Mouse (Mus musculus): ENCODE results near the gene Agfg1. TPM values are rescaled to one million over a fixed set of nuclear protein-coding genes. Genes with fewer than 3 reads are reported as not detected.

Gene Agfg1
- polyA plus RNA-seq (2012; rRNA removed) (43.8 and 47.8 TPM in 2 replicates), polyA plus RNA-seq (2014; fragmentation: Nextera tagmentation; extraction: Ambion mirVana) (59.4 and 65.3 TPM in 2 replicates)

DNA sequence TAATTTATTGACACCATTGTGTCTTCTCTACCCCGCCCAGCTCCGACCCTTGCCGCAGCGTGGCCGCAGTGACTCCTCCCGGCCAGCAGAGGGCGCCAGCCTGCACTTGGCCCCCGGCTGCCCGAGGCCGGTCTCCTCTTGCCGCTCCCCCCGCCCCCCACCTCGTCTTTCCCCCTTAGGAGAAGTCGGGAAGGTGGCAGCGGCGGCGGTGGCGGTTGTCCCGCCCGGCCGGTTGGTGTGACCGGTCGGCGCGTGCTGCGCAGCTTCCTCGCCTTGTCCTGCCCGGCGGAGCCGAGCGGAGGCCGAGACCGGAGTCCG lies at the start of gene Agfg1:
Agfg1 (plus strand) TSS at position 188 of the 318 bp plus-strand sequence.
- Histone ChIP-seq H3K4me3 (ENCODE audit: insufficient read depth in 1 of 2, low read depth in 2 of 2, low read length in 2 of 2) (peak within 1 kb of the TSS; percentile 78 to 99), H3K27ac (peak within 1 kb of the TSS; percentile 99), H3K27me3 (ENCODE audit: control insufficient read depth, insufficient read depth, low read length) (no peaks in the 10 kb centered on the region), H3K36me3 (replicated peaks; ENCODE audit: control insufficient read depth, insufficient read depth, low read depth) (peaks cover 22% of the 10 kb centered on the region), H3K9ac (replicated peaks) (peak within 1 kb of the TSS; percentile 100), H3K9me3 (ENCODE audit: control insufficient read depth, low read length) (no peaks in the 10 kb centered on the region), H3K4me2 (ENCODE audit: low read depth) (peak within 1 kb of the TSS; percentile 79), H3K4me1 (replicated peaks; ENCODE audit: control insufficient read depth in 2 of 2, insufficient read depth in 2 of 2, low read length in 1 of 2) (peaks cover 45 to 51% of the 10 kb centered on the region in 2 experiments)
- DNase-seq (ENCODE audit: low read depth in 3 of 3, low spot score in 3 of 3) (peak; percentile 78 to 82 (median 80)), ATAC-seq (ENCODE audit: insufficient read depth) (peak; percentile 60)
- peak; percentile 63 for TF ChIP-seq EP300 (IDR thresholded peaks at IDR 0.05; ENCODE audit: low read depth)
- peak; percentile 97 for TF ChIP-seq CTCF (IDR thresholded peaks at IDR 0.05; ENCODE audit: low read depth)
- WGBS (ENCODE audit: insufficient replicate concordance) = 0% methylated on average over 33 of the region's 34 CpGs

GRCm38 (mm10) chr1:82791105-82791504 lies 48.2 kb upstream of the Agfg1 start:
- no peak overlapping the region for H3K9ac ChIP-seq (replicated peaks)
- ATAC-seq (ENCODE audit: insufficient read depth) (no peak), DNase-seq (ENCODE audit: low read depth in 3 of 3, low spot score in 3 of 3) (no peak)
- H3K27me3 ChIP-seq (ENCODE audit: control insufficient read depth, insufficient read depth, low read length) = no peaks in the 10 kb centered on the region
- H3K36me3 ChIP-seq (replicated peaks; ENCODE audit: control insufficient read depth, insufficient read depth, low read depth) = no peaks in the 10 kb centered on the region
- H3K4me1 ChIP-seq (replicated peaks; ENCODE audit: control insufficient read depth in 2 of 2, insufficient read depth in 2 of 2, low read length in 1 of 2) = peaks cover 6 to 14% of the 10 kb centered on the region in 2 experiments; a peak in 3 of 4 replicates
- WGBS (ENCODE audit: insufficient replicate concordance) = 77% methylated on average over 11 of the region's 11 CpGs
- no peaks in the 10 kb centered on the region for H3K9me3 ChIP-seq (ENCODE audit: control insufficient read depth, low read length)
- H3K27ac ChIP-seq = no peak overlapping the region
- no peak overlapping the region for H3K4me2 ChIP-seq (ENCODE audit: low read depth)
- TF ChIP-seq CTCF (IDR thresholded peaks at IDR 0.05; ENCODE audit: low read depth) (no peak), EP300 (IDR thresholded peaks at IDR 0.05; ENCODE audit: low read depth) (no peak)
- no peak overlapping the region for H3K4me3 ChIP-seq (ENCODE audit: insufficient read depth in 1 of 2, low read depth in 2 of 2, low read length in 2 of 2)

DNA sequence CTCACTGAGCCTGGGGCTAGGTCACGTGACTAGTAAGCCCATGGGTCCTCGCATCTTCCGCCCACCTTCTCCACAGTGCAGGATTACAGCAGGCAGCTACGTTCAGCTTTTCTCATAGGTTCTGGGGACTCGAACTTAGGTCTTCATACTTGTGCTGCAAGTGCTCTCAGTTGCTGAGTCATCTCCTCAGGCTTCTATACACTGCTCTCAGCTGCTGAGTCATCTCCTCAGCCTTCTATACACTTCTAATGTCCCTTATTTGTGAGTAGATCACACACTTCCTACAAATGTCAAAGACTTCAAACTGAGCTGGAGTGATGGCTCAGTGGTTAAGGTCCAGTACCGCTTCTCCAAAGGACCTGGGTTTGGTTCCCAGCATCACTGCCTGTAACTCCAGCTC lies 47.0 kb upstream of the Agfg1 start:
- no peak for TF ChIP-seq EP300 (IDR thresholded peaks at IDR 0.05; ENCODE audit: low read depth)
- no peak for TF ChIP-seq CTCF (IDR thresholded peaks at IDR 0.05; ENCODE audit: low read depth)
- Histone ChIP-seq H3K27me3 (ENCODE audit: control insufficient read depth, insufficient read depth, low read length) (no peaks in the 10 kb centered on the region), H3K4me3 (ENCODE audit: insufficient read depth in 1 of 2, low read depth in 2 of 2, low read length in 2 of 2) (no peak overlapping the region), H3K4me2 (ENCODE audit: low read depth) (no peak overlapping the region), H3K9ac (replicated peaks) (no peak overlapping the region), H3K27ac (no peak overlapping the region), H3K4me1 (replicated peaks; ENCODE audit: control insufficient read depth in 2 of 2, insufficient read depth in 2 of 2, low read length in 1 of 2) (peaks cover 9 to 23% of the 10 kb centered on the region in 2 experiments), H3K9me3 (ENCODE audit: control insufficient read depth, low read length) (no peaks in the 10 kb centered on the region), H3K36me3 (replicated peaks; ENCODE audit: control insufficient read depth, insufficient read depth, low read depth) (no peaks in the 10 kb centered on the region)
- peak; percentile 60; the same call in 1 of the 2 replicates for ATAC-seq (ENCODE audit: insufficient read depth)
- DNase-seq (ENCODE audit: low read depth in 3 of 3, low spot score in 3 of 3) = peak in 1 of 3 experiments; percentile 39
- 71% methylated on average over 6 of the region's 6 CpGs for WGBS (ENCODE audit: insufficient replicate concordance)

DNA sequence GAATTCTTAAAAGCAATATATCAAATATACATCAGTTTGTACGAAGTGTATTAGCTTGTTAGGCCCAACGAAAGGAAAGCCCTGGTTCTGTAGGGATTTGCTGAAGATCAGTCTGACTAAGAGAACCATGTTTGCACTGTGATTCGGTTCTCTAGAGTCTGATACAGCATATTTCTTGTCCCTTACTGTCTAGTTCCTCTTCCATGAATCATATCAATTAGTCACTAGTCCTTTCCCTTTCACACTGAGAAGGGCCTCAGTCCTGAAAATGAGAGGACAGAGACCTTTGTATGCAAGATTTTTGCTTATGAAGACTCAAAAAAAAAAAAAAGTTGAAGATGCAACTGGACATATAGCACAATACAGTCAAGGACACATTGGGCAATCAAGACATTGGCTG lies 46.2 kb upstream of the Agfg1 start:
- no peak overlapping the region for H3K4me2 ChIP-seq (ENCODE audit: low read depth)
- H3K27ac ChIP-seq = no peak overlapping the region
- TF ChIP-seq EP300 (IDR thresholded peaks at IDR 0.05; ENCODE audit: low read depth) (no peak), CTCF (IDR thresholded peaks at IDR 0.05; ENCODE audit: low read depth) (no peak)
- H3K4me3 ChIP-seq (ENCODE audit: insufficient read depth in 1 of 2, low read depth in 2 of 2, low read length in 2 of 2) = no peak overlapping the region
- peaks cover 9 to 25% of the 10 kb centered on the region in 2 experiments for H3K4me1 ChIP-seq (replicated peaks; ENCODE audit: control insufficient read depth in 2 of 2, insufficient read depth in 2 of 2, low read length in 1 of 2)
- H3K9ac ChIP-seq (replicated peaks) = no peak overlapping the region
- ATAC-seq (ENCODE audit: insufficient read depth) = no peak
- DNase-seq (ENCODE audit: low read depth in 3 of 3, low spot score in 3 of 3) = no peak
- H3K36me3 ChIP-seq (replicated peaks; ENCODE audit: control insufficient read depth, insufficient read depth, low read depth) = no peaks in the 10 kb centered on the region
- no peaks in the 10 kb centered on the region for H3K9me3 ChIP-seq (ENCODE audit: control insufficient read depth, low read length)
- H3K27me3 ChIP-seq (ENCODE audit: control insufficient read depth, insufficient read depth, low read length) = no peaks in the 10 kb centered on the region
- 62% methylated on average over 3 of the region's 3 CpGs for WGBS (ENCODE audit: insufficient replicate concordance)

- 62% methylated on average over 4 of the region's 4 CpGs for WGBS (ENCODE audit: insufficient replicate concordance)
- no peak for ATAC-seq (ENCODE audit: insufficient read depth)
- no peak for DNase-seq (ENCODE audit: low read depth in 3 of 3, low spot score in 3 of 3)
- no peaks in the 10 kb centered on the region for H3K9me3 ChIP-seq (ENCODE audit: control insufficient read depth, low read length)
- H3K4me2 ChIP-seq (ENCODE audit: low read depth) = no peak overlapping the region
- H3K36me3 ChIP-seq (replicated peaks; ENCODE audit: control insufficient read depth, insufficient read depth, low read depth) = no peaks in the 10 kb centered on the region
- H3K27me3 ChIP-seq (ENCODE audit: control insufficient read depth, insufficient read depth, low read length) = no peaks in the 10 kb centered on the region
- H3K4me1 ChIP-seq (replicated peaks; ENCODE audit: control insufficient read depth in 2 of 2, insufficient read depth in 2 of 2, low read length in 1 of 2) = peaks cover 9 to 25% of the 10 kb centered on the region in 2 experiments
- H3K27ac ChIP-seq = no peak overlapping the region
- H3K9ac ChIP-seq (replicated peaks) = no peak overlapping the region
- TF ChIP-seq CTCF (IDR thresholded peaks at IDR 0.05; ENCODE audit: low read depth) (no peak), EP300 (IDR thresholded peaks at IDR 0.05; ENCODE audit: low read depth) (no peak)
- no peak overlapping the region for H3K4me3 ChIP-seq (ENCODE audit: insufficient read depth in 1 of 2, low read depth in 2 of 2, low read length in 2 of 2)
Observed at GRCm38 (mm10) chr1:82793986-82794385, 45.3 kb upstream of the Agfg1 start.
